25 mouse cellular contexts compared by ENCODE assay signal in the genomic region with DNA sequence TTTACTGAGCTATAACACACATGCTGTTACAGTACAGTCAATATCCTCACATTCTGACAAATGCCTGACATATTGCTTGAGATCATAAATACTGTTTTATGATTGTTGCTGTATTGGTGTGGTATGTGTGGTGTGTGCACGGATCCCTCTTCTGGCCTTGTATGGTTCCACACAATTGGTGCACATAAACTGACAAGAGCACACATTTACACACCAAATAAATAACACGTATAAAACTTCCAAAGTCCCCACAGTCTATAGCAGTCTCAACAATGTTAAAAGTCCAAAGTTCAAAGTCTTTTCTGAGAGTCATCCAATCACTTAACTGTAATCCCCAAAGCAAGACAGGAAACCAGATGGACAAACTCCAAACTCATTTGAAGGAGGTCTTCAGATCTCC. TPM values are rescaled to one million over a fixed set of nuclear protein-coding genes. Genes with fewer than 3 reads are reported as not detected.
A peak's percentile ranks its signal among the peaks of the same experiment; 100 is the strongest.
DNase-seq lines count a peak whose midpoint lies in the region; ATAC-seq and TF ChIP-seq lines count a peak whose summit lies in the region.
"Had no signal": no experiment of that assay in that cellular context is flagged by ENCODE, and none has a peak within 500 bp of the region (broad histone marks: within the 10 kb centered on the region; RNA-seq: fewer than 3 reads in every experiment).

No protein-coding gene starts in this region.

- no peak overlapping the region for H3K27ac ChIP-seq in kidney, embryonic 15.5 days
- H3K27ac ChIP-seq in kidney, postnatal 0 days, result no peak overlapping the region
- H3K27ac ChIP-seq in intestine, postnatal 0 days (ENCODE audit: low read depth, low read length), result peak overlapping the region; percentile 73
- H3K27ac ChIP-seq in hindbrain, embryonic 10.5 days, result no peak overlapping the region
- H3K27ac ChIP-seq: embryonic facial prominence, embryonic 10.5 days; embryonic facial prominence, embryonic 12.5 days; forebrain, embryonic 13.5 days had no signal

- H3K9ac ChIP-seq in kidney, embryonic 15.5 days, result no peak overlapping the region
- no peak overlapping the region for H3K9ac ChIP-seq in kidney, postnatal 0 days (ENCODE audit: low read depth, low read length)
- H3K9ac ChIP-seq in intestine, postnatal 0 days (ENCODE audit: low read depth, low read length), result no peak overlapping the region
- H3K9ac ChIP-seq: embryonic facial prominence, embryonic 12.5 days; forebrain, embryonic 13.5 days had no signal

- no peaks in the 10 kb centered on the region for H3K9me3 ChIP-seq in kidney, embryonic 15.5 days (replicated peaks)
- H3K9me3 ChIP-seq in kidney, postnatal 0 days (replicated peaks; ENCODE audit: low read length), result no peaks in the 10 kb centered on the region
- no peaks in the 10 kb centered on the region for H3K9me3 ChIP-seq in intestine, postnatal 0 days (ENCODE audit: control insufficient read depth)
- no peaks in the 10 kb centered on the region for H3K9me3 ChIP-seq in hindbrain, embryonic 10.5 days
- H3K9me3 ChIP-seq: embryonic facial prominence, embryonic 10.5 days; embryonic facial prominence, embryonic 12.5 days; forebrain, embryonic 13.5 days; G1E had no signal

- no peak for DNase-seq in kidney, adult 18-20 months
- DNase-seq in kidney, postnatal 0 days (ENCODE audit: low spot score), result peak; percentile 47
- DNase-seq in kidney, postnatal 14 days, result no peak
- no peak for DNase-seq in right cerebral cortex, adult 18-20 months
- no peak for DNase-seq in hindbrain, embryonic 10.5 days (ENCODE audit: low spot score)
- DNase-seq: adrenal gland, adult 8-10 months; adrenal gland, postnatal 14 days; adrenal gland, postnatal 36 days; B cell, adult 2 months; cerebellum, adult 11-12 months; cerebellum, adult 2 months; cerebellum, adult 9-10 months; cerebellum, postnatal 10 days; cerebellum, postnatal 25 days had no signal

- H3K36me3 ChIP-seq in kidney, embryonic 15.5 days, result no peaks in the 10 kb centered on the region
- H3K36me3 ChIP-seq in kidney, postnatal 0 days (ENCODE audit: insufficient read depth, low read length), result no peaks in the 10 kb centered on the region
- no peaks in the 10 kb centered on the region for H3K36me3 ChIP-seq in intestine, postnatal 0 days (ENCODE audit: control insufficient read depth, insufficient read depth)
- H3K36me3 ChIP-seq in hindbrain, embryonic 10.5 days, result peaks cover 5% of the 10 kb centered on the region
- H3K36me3 ChIP-seq: embryonic facial prominence, embryonic 12.5 days had no signal

- no peak for TF ChIP-seq CTCF in kidney, postnatal 0 days (IDR thresholded peaks at IDR 0.05; ENCODE audit: low read depth)
- TF ChIP-seq CTCF in intestine, postnatal 0 days (IDR thresholded peaks at IDR 0.05; ENCODE audit: low read depth), result peak; percentile 40

- no peak overlapping the region for H3K4me2 ChIP-seq in kidney, embryonic 15.5 days
- no peak overlapping the region for H3K4me2 ChIP-seq in kidney, postnatal 0 days (ENCODE audit: low read length)
- H3K4me2 ChIP-seq in intestine, postnatal 0 days (replicated peaks; ENCODE audit: low read depth), result no peak overlapping the region
- H3K4me2 ChIP-seq: embryonic facial prominence, embryonic 12.5 days; forebrain, embryonic 13.5 days had no signal

- no peak overlapping the region for H3K4me3 ChIP-seq in kidney, embryonic 15.5 days (replicated peaks)
- no peak overlapping the region for H3K4me3 ChIP-seq in kidney, postnatal 0 days (replicated peaks; ENCODE audit: low read depth, low read length)
- no peak overlapping the region for H3K4me3 ChIP-seq in intestine, postnatal 0 days (ENCODE audit: low read depth, low read length)
- H3K4me3 ChIP-seq in hindbrain, embryonic 10.5 days, result no peak overlapping the region
- H3K4me3 ChIP-seq: embryonic facial prominence, embryonic 10.5 days; embryonic facial prominence, embryonic 12.5 days; forebrain, embryonic 13.5 days had no signal

- 69% methylated on average over 2 of the region's 2 CpGs for WGBS in kidney, embryonic 15.5 days
- 67% methylated on average over 2 of the region's 2 CpGs for WGBS in kidney, postnatal 0 days
- WGBS in intestine, postnatal 0 days, result 47% methylated on average over 2 of the region's 2 CpGs
- 96% methylated on average over 2 of the region's 2 CpGs for WGBS in hindbrain, embryonic 10.5 days

- H3K4me1 ChIP-seq in kidney, embryonic 15.5 days, result peaks cover 22% of the 10 kb centered on the region
- peaks cover 13% of the 10 kb centered on the region for H3K4me1 ChIP-seq in kidney, postnatal 0 days (replicated peaks; ENCODE audit: insufficient read depth, low read length)
- peaks cover 13% of the 10 kb centered on the region; the same call in 1 of the 2 replicates for H3K4me1 ChIP-seq in intestine, postnatal 0 days (replicated peaks; ENCODE audit: control insufficient read depth, insufficient read depth, low read length)
- H3K4me1 ChIP-seq in hindbrain, embryonic 10.5 days (replicated peaks), result peaks cover 28% of the 10 kb centered on the region

- ATAC-seq in kidney, embryonic 15.5 days (replicated peaks; ENCODE audit: low FRiP score), result 0 out of 2 replicates have a peak, but pooled peaks have one; percentile 17
- ATAC-seq in kidney, postnatal 0 days (replicated peaks; ENCODE audit: low FRiP score, low read depth), result no peak
- peak; percentile 79 for ATAC-seq in intestine, postnatal 0 days
- ATAC-seq: activated CD4-positive, CD25-positive, alpha-beta regulatory T cell, adult 4 months; CD4-positive, CD25-positive, alpha-beta regulatory T cell, adult 4 months; forebrain, embryonic 13.5 days; Patski had no signal

- no peaks in the 10 kb centered on the region for H3K27me3 ChIP-seq in kidney, embryonic 15.5 days
- no peaks in the 10 kb centered on the region for H3K27me3 ChIP-seq in kidney, postnatal 0 days (ENCODE audit: insufficient read depth, low read length)
- H3K27me3 ChIP-seq in intestine, postnatal 0 days (replicated peaks; ENCODE audit: control insufficient read depth, insufficient read depth, low read length), result no peaks in the 10 kb centered on the region
- H3K27me3 ChIP-seq in hindbrain, embryonic 10.5 days (ENCODE audit: insufficient read depth, poor library complexity, severe bottlenecking), result no peaks in the 10 kb centered on the region
- H3K27me3 ChIP-seq: CH12.LX; embryonic facial prominence, embryonic 12.5 days; forebrain, embryonic 13.5 days; Patski had no signal

RNA-seq across cellular contexts. Expression of a gene that starts 53.4 kb away (rescaled TPM):
- polyA plus RNA-seq in kidney, embryonic 15.5 days (2015; fragmentation: Nextera tagmentation; extraction: Ambion mirVana), result 26.5 and 27.0 TPM in 2 replicates
- 37.9 and 38.8 TPM in 2 replicates for polyA plus RNA-seq in kidney, postnatal 0 days (2015; fragmentation: Nextera tagmentation; extraction: Ambion mirVana)
- 52.0 and 86.5 TPM in 2 replicates for polyA plus RNA-seq in intestine, postnatal 0 days (2015; fragmentation: Nextera tagmentation; extraction: Ambion mirVana)
- polyA plus RNA-seq in hindbrain, embryonic 10.5 days (2016; fragmentation: Nextera tagmentation; extraction: Ambion mirVana), result 39.3 and 39.6 TPM in 2 replicates

RNA-seq across cellular contexts. Expression of a gene that starts 58.0 kb away (rescaled TPM):
- polyA plus RNA-seq in kidney, embryonic 15.5 days (2015; fragmentation: Nextera tagmentation; extraction: Ambion mirVana), result 1.8 and 2.0 TPM in 2 replicates
- 12.2 and 13.1 TPM in 2 replicates for polyA plus RNA-seq in kidney, postnatal 0 days (2015; fragmentation: Nextera tagmentation; extraction: Ambion mirVana)
- polyA plus RNA-seq in intestine, postnatal 0 days (2015; fragmentation: Nextera tagmentation; extraction: Ambion mirVana), result not detected in 2 replicates
- 1.0 and 1.3 TPM in 2 replicates for polyA plus RNA-seq in hindbrain, embryonic 10.5 days (2016; fragmentation: Nextera tagmentation; extraction: Ambion mirVana)
- polyA plus RNA-seq: activated CD4-positive, CD25-positive, alpha-beta regulatory T cell, adult 4 months; CD4-positive, CD25-positive, alpha-beta regulatory T cell, adult 4 months; cortical plate, adult 2 months; forebrain, embryonic 13.5 days; G1E; Patski had no signal
